In genomic region chr5:99973941-99974340, GRCm38 (mm10) we compare ENCODE assay signal across 8 mouse cellular contexts. TPM values are rescaled to one million over a fixed set of nuclear protein-coding genes. Genes with fewer than 3 reads are reported as not detected.
DNase-seq lines count a peak whose midpoint lies in the region; ATAC-seq and TF ChIP-seq lines count a peak whose summit lies in the region.

No protein-coding gene starts in this region.

- H3K9me3 ChIP-seq in erythroblast, embryonic 14.5 days (ENCODE audit: control insufficient read depth, low read length): no peaks in the 10 kb centered on the region

- DNase-seq in right cerebral cortex, adult 18-20 months: peak; percentile 28
- no peak for DNase-seq in right cerebral cortex, postnatal 10 days (ENCODE audit: low spot score in 2 of 2)
- DNase-seq in left cerebral cortex, postnatal 36 days (ENCODE audit: low spot score in 2 of 2): no peak
- no peak for DNase-seq in gastrocnemius, postnatal 25 days

- H3ac ChIP-seq in myocyte (ENCODE audit: control insufficient read depth, insufficient read length): no peak overlapping the region

- H3K27me3 ChIP-seq in erythroblast, embryonic 14.5 days (ENCODE audit: control insufficient read depth): no peaks in the 10 kb centered on the region
- no peaks in the 10 kb centered on the region for H3K27me3 ChIP-seq in myocyte (ENCODE audit: control insufficient read depth, insufficient read depth, insufficient read length)

- peaks cover 79% of the 10 kb centered on the region for H3K36me3 ChIP-seq in erythroblast, embryonic 14.5 days (ENCODE audit: control insufficient read depth)
- H3K36me3 ChIP-seq in myocyte (ENCODE audit: control insufficient read depth, insufficient read depth): peaks cover 9% of the 10 kb centered on the region

- H3K4me1 ChIP-seq in erythroblast, embryonic 14.5 days (ENCODE audit: control insufficient read depth): peaks cover 41% of the 10 kb centered on the region

- H3K4me3 ChIP-seq in erythroblast, embryonic 14.5 days (replicated peaks): peak overlapping the region; percentile 29
- H3K4me3 ChIP-seq in myocyte: no peak overlapping the region

- peak overlapping the region; percentile 89 for H3K4me2 ChIP-seq in myocyte (ENCODE audit: low read depth)

- no peak for ATAC-seq in erythroblast, adult 5-6 weeks (replicated peaks; ENCODE audit: low FRiP score, poor library complexity, severe bottlenecking)
- peak; percentile 29 to 33; a peak in 3 of 4 replicates for ATAC-seq in hematopoietic stem cell, adult 5-6 weeks (replicated peaks in 1 of 2; ENCODE audit: insufficient read depth in 1 of 2, low FRiP score in 2 of 2, low TSS enrichment in 1 of 2, low read depth in 1 of 2, poor library complexity in 2 of 2, severe bottlenecking in 2 of 2)

- H3K79me2 ChIP-seq in myocyte (ENCODE audit: control insufficient read depth, insufficient read depth): peaks cover 89% of the 10 kb centered on the region

- intact Hi-C loops in left cerebral cortex, postnatal 36 days (cut with DNase I): no loop called here

- TF ChIP-seq POLR2A in myocyte (IDR thresholded peaks at IDR 0.05; ENCODE audit: insufficient read length, low read depth): no peak

TF ChIP-seq in myocyte, 11 proteins besides CTCF, POLR2A, EP300 and RAD21:
- TF ChIP-seq SRF (IDR thresholded peaks at IDR 0.05; ENCODE audit: control insufficient read depth, insufficient read length, low read depth): no peak
- no peak for TF ChIP-seq MAX (IDR thresholded peaks at IDR 0.05; ENCODE audit: low read depth)
- TF ChIP-seq POLR2AphosphoS2 (IDR thresholded peaks at IDR 0.05; ENCODE audit: insufficient read length, low read depth): no peak
- no peak for TF ChIP-seq MYOD1 (IDR thresholded peaks at IDR 0.05; ENCODE audit: control insufficient read depth in 1 of 3, insufficient read length in 2 of 3, low read depth in 2 of 3)

RNA-seq across cellular contexts. Expression of gene Hnrnpd, which starts 4.8 kb away (rescaled TPM):
- 47.2 and 60.2 TPM in 2 replicates for polyA plus RNA-seq in erythroblast, embryonic 14.5 days (2012)
- 107 and 120 TPM in 2 replicates for total RNA-seq in erythroblast, adult 5-6 weeks (2015; ENCODE audit: low replicate concordance)
- 56.6 and 94.7 TPM in 2 replicates for total RNA-seq in erythroblast, adult 5-6 weeks (2017; ENCODE audit: low replicate concordance)
- 109 and 121 TPM in 2 replicates for total RNA-seq in hematopoietic stem cell, adult 5-6 weeks (2017)
- 86.4 TPM for polyA plus RNA-seq in myocyte (2012; fragmentation: generic; extraction: Trizol)
- 100 to 1,000 TPM; 178 to 207 TPM for total RNA-seq in left cerebral cortex, postnatal 36 days (2021)
- 10 to 100 TPM; 52.8 to 61.5 TPM for total RNA-seq in gastrocnemius, postnatal 25 days (2021)

RNA-seq across cellular contexts. Expression of gene 4930524J08Rik, which starts 4.9 kb away (rescaled TPM):
- polyA plus RNA-seq in erythroblast, embryonic 14.5 days (2012): 1.8 and 1.9 TPM in 2 replicates
- 2.5 TPM in 1 of 2 replicates, not detected in the other for total RNA-seq in erythroblast, adult 5-6 weeks (2015; ENCODE audit: low replicate concordance)
- 1.4 TPM in 1 of 2 replicates, not detected in the other for total RNA-seq in erythroblast, adult 5-6 weeks (2017; ENCODE audit: low replicate concordance)
- total RNA-seq in hematopoietic stem cell, adult 5-6 weeks (2017): 2.6 TPM in 1 of 2 replicates, not detected in the other
- 2.1 TPM for polyA plus RNA-seq in myocyte (2012; fragmentation: generic; extraction: Trizol)
- total RNA-seq in left cerebral cortex, postnatal 36 days (2021): 1 to 10 TPM; 1.2 to 1.9 TPM
- under 1 TPM in 1 of 2 experiments, not detected in 1; 0.67 TPM for total RNA-seq in gastrocnemius, postnatal 25 days (2021)
